Mouse (Mus musculus) hindbrain, embryonic 11.5 days (tissue): ENCODE results near the gene Gnb1. TPM values are rescaled to one million over a fixed set of nuclear protein-coding genes. Genes with fewer than 3 reads are reported as not detected.
A peak's percentile ranks its signal among the peaks of the same experiment; 100 is the strongest.
"Not testable (repeated sequence)": the region's sequence is repeated elsewhere in the genome, so short reads cannot be mapped to it uniquely, and the experiment has no call there.

Experiments
- ATAC-seq: fragments of 200-750 bp; cut with Nextera tagmentation; 2 replicates; pipeline ENCODE4 v1.8.0; 2017; ENCODE audit warnings: mild to moderate bottlenecking, moderate TSS enrichment, moderate library complexity; ENCODE audit not compliant: low FRiP score
- DNase-seq: peaks from one replicate; pipeline ENCODE4 v3.0.0-alpha.2; 2015; ENCODE audit warnings: low spot score
- H3K27ac ChIP-seq: fragments of 300-500 bp; sonication (generic); 2 replicates; pipeline ENCODE4 v1.5.1; 2014; ENCODE audit warnings: mild to moderate bottlenecking, low read depth, low read length
- H3K27me3 ChIP-seq: fragments of 300-500 bp; sonication (generic); 2 replicates; pipeline ENCODE4 v1.6.1; 2014; ENCODE audit warnings: mild to moderate bottlenecking, low read length, moderate library complexity, mixed read lengths; ENCODE audit not compliant: control insufficient read depth, insufficient read depth
- H3K36me3 ChIP-seq: fragments of 300-500 bp; sonication (generic); 2 replicates; pipeline ENCODE4 v1.6.1; 2014; ENCODE audit warnings: mild to moderate bottlenecking, low read length, moderate library complexity, mixed read lengths; ENCODE audit not compliant: control insufficient read depth, insufficient read depth
- H3K4me1 ChIP-seq: fragments of 300-500 bp; sonication (generic); replicated peaks from 2 replicates; pipeline ENCODE4 v1.6.1; 2014; ENCODE audit warnings: low read length, mixed read lengths; ENCODE audit not compliant: control insufficient read depth, insufficient read depth
- H3K4me2 ChIP-seq: fragments of 300-500 bp; sonication (generic); replicated peaks from 2 replicates; pipeline ENCODE4 v1.6.1; 2014; ENCODE audit warnings: mild to moderate bottlenecking, low read depth, low read length
- H3K4me3 ChIP-seq: fragments of 300-500 bp; sonication (generic); 2 replicates; pipeline ENCODE4 v1.5.1; 2014; ENCODE audit warnings: low read depth, low read length
- H3K9ac ChIP-seq: fragments of 300-500 bp; sonication (generic); 2 replicates; pipeline ENCODE4 v1.6.1; 2014; ENCODE audit warnings: low read depth, low read length
- H3K9me3 ChIP-seq: fragments of 300-500 bp; sonication (generic); 2 replicates; pipeline ENCODE4 v1.6.1; 2016; ENCODE audit warnings: low read length; ENCODE audit not compliant: control insufficient read depth
- WGBS: fragments of 180-500 bp; shearing (Covaris S2); extraction: QIAGEN DNeasy Blood & Tissue Kit; methylation state at CpG from one replicate; pipeline ENCODE4 v1.1.7; 2014; 5-methylcytosine and 5-hydroxymethylcytosine counted together
- polyA plus RNA-seq: library from polyadenylated mRNA; unstranded; fragments of >200 nt; fragmentation: Nextera tagmentation; extraction: Ambion mirVana; gene quantifications from 2 replicates; pipeline ENCODE4 v1.2.1, GENCODE M21; 2014

The Gnb1 gene
- polyA plus RNA-seq, 1 experiment from 2014 or later = 832 TPM

DNA sequence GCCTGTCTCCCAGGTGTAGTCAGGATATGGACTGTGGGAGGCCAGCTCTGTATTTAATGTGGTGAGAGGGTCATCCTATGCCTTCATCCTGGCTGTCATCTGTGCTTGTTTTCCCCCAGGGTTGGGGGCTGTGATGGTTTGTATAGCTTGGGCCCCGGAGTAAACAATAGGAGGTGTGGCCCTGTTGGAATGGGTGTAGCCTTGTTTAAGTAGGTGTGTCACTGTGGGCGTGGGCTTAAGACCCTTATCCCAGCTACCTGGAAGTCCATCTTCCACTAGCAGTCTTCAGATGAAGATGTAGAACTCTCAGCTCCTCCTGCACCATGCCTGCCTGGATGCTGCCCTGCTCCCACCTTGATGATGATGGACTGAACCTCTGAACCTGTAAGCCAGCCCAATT, 17.4 kb upstream of the Gnb1 start:
- not testable (repeated sequence) for H3K4me2 ChIP-seq, H3K27ac ChIP-seq, H3K4me1 ChIP-seq, H3K9ac ChIP-seq, H3K4me3 ChIP-seq, ATAC-seq, H3K27me3 ChIP-seq, H3K9me3 ChIP-seq, DNase-seq, H3K36me3 ChIP-seq
- WGBS = 51% methylated on average over 2 of the region's 2 CpGs

DNA sequence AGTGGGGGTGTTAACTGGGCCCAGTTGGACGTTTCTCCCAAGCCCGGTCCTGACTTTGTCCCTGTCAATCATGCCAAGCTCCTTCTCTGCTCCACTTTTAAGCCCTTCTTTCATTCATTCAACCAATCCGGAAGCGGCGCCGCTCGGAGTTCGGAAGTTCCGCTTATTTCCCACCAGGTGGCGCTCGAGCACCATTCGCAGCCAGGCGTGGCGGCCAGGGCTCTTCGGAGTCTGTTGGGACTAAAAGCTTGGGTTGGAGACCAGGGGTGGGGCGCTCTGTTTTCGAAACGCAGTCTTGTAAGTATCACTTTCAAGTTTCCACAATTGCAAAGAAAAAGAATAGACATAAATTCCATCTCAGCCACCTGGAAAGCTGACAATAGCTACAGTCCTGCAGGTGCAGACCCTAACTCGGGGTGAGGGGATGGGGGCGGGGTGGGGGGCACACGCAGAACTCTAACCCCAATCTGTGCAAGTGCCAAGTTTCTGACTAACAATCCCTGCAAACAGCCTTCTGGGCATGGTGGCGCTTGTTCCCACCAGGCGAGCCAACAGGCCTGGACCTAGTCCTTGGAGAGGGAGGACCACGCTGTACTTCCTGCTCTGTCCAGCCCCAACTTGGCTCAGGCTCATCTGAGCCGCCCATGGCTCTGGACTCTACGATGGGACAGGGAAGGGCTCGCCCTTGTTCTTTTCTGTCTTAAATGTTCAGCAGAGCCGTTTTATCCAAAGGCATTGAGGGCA, 9.6 kb upstream of the Gnb1 start:
- Histone ChIP-seq H3K9ac (no peak overlapping the region), H3K4me3 (no peak overlapping the region), H3K27ac (no peak overlapping the region), H3K9me3 (no peaks in the 10 kb centered on the region), H3K27me3 (no peaks in the 10 kb centered on the region), H3K36me3 (no peaks in the 10 kb centered on the region), H3K4me1 (0 out of 2 replicates have a peak, but pooled peaks cover 2% of the 10 kb centered on the region), H3K4me2 (peak overlapping the region; percentile 19; the same call in 1 of the 2 replicates)
- peak; percentile 91 for DNase-seq
- 26% methylated on average over 28 of the region's 28 CpGs for WGBS
- peak; percentile 63; the same call in 1 of the 2 replicates for ATAC-seq

DNA sequence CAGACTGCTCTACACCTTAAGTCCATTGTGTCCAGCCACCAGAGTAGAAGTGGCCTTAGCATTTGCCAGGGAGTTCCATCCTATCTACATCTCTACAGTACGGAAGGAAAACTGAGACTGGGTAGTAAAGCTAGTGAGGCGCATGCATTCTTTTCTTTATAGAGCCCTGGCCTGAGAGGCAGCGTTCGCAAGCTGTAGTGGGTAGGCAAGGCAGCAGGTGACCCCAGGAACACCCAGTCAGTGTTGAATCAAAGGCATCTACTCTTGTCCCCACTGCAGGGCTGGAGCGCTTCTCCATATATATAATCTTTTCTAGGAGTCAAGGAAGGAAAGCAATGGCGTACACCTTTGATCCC, 9.1 kb upstream of the Gnb1 start:
- Histone ChIP-seq H3K36me3 (no peaks in the 10 kb centered on the region), H3K4me3 (no peak overlapping the region), H3K9ac (no peak overlapping the region), H3K27me3 (no peaks in the 10 kb centered on the region), H3K9me3 (no peaks in the 10 kb centered on the region), H3K4me2 (no peak overlapping the region), H3K27ac (no peak overlapping the region), H3K4me1 (0 out of 2 replicates have a peak, but pooled peaks cover 2% of the 10 kb centered on the region)
- ATAC-seq (no peak), DNase-seq (no peak)
- WGBS = 94% methylated on average over 6 of the region's 6 CpGs

DNA sequence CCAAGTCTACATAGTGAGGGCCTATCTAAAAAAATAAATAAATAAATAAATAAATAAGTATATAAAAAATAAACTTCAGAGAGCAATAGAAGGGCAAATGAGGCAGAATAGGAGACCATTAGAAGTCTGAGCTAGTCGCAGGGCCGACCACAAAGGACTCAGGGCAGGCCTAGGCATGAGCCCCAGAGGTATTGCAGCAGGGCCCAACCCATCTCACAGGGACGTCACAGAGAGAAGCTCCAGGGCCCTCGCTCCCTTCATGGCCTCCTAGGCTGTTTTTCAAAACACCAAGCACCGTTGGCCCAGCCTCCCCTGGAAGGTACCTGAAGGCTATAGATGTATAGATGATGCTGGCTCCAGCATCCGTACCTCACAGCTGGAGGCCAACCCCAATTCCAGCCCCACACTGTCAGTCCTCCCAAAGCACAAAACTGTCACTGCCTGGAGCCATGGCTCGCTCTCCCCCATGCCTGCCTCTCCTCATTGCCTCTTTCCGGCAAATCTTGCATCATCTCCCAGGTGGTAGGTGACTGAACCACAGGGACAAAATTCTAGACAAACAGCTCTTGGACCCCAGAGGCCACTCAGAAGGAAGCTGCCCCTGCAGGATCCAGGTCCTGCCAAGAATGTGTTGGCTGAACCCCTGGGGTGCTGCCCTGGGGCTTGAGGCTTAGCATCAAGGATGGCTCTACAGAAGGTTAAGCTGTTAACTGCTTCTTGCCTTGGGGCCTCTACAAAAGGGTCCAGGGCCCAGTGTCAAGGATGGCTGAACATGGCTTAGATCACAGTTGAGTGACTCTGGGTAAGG, 8.2 kb upstream of the Gnb1 start:
- 65% methylated on average over 8 of the region's 8 CpGs for WGBS

DNA sequence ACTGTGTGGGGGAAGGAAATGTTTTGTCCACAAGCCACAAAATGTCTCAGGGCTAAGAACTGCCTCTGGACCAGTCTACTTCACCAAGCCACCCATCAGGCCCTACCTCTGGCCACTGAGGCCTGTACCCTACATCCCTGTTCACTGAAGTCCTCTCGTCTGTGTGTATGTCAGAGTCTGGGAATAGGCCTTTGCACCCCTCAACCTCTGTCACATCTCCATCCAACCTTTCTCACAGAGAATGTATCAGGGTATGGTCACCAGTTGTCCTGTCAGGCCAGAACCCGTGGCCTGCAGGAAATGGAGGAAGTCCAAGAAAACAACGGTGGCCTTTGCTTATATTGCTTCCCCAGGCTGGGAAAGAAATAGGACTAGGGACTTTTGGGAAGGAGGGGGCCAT, 5.6 kb upstream of the Gnb1 start:
- Histone ChIP-seq H3K4me1 (0 out of 2 replicates have a peak, but pooled peaks cover 6% of the 10 kb centered on the region), H3K27me3 (no peaks in the 10 kb centered on the region), H3K36me3 (no peaks in the 10 kb centered on the region), H3K9me3 (no peaks in the 10 kb centered on the region), H3K9ac (no peak overlapping the region), H3K27ac (no peak overlapping the region), H3K4me2 (no peak overlapping the region), H3K4me3 (no peak overlapping the region)
- 83% methylated on average over 3 of the region's 3 CpGs for WGBS
- ATAC-seq (no peak), DNase-seq (no peak)

More for the DNA sequence above, 8.2 kb upstream of the Gnb1 start:
- 0 out of 2 replicates have a peak, but pooled peaks cover 2% of the 10 kb centered on the region for H3K4me1 ChIP-seq
- H3K27ac ChIP-seq = no peak overlapping the region
- H3K9ac ChIP-seq = no peak overlapping the region
- H3K9me3 ChIP-seq = no peaks in the 10 kb centered on the region
- H3K36me3 ChIP-seq = no peaks in the 10 kb centered on the region
- DNase-seq = no peak
- no peak for ATAC-seq
- no peak overlapping the region for H3K4me2 ChIP-seq
- H3K27me3 ChIP-seq = no peaks in the 10 kb centered on the region
- no peak overlapping the region for H3K4me3 ChIP-seq

DNA sequence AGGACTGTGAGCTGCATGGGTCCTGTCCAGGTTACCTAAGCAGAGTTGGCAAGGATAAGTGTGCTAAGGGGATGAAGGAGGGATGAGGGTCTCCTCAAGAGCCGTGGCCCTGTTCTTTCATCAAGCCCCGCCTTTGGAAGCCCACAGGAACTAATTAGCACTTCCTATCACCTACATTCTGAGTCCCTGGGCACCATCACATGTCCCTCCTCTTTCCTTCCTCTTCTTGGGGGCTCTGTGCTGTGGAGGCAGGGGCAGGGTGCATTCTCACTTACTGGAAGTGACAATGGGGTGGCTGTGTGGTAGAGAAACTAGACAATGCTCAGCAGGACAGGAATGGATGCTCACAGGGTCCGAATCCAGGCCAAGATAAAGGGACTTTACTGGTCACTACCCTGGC, 3.4 kb upstream of the Gnb1 start:
- H3K4me1 ChIP-seq = 0 out of 2 replicates have a peak, but pooled peaks cover 6% of the 10 kb centered on the region
- 58% methylated on average over 3 of the region's 3 CpGs for WGBS
- H3K9me3 ChIP-seq = no peaks in the 10 kb centered on the region
- no peak overlapping the region for H3K9ac ChIP-seq
- no peak for DNase-seq
- H3K4me2 ChIP-seq = no peak overlapping the region
- H3K4me3 ChIP-seq = no peak overlapping the region
- no peaks in the 10 kb centered on the region for H3K36me3 ChIP-seq
- no peaks in the 10 kb centered on the region for H3K27me3 ChIP-seq
- no peak for ATAC-seq
- no peak overlapping the region for H3K27ac ChIP-seq

DNA sequence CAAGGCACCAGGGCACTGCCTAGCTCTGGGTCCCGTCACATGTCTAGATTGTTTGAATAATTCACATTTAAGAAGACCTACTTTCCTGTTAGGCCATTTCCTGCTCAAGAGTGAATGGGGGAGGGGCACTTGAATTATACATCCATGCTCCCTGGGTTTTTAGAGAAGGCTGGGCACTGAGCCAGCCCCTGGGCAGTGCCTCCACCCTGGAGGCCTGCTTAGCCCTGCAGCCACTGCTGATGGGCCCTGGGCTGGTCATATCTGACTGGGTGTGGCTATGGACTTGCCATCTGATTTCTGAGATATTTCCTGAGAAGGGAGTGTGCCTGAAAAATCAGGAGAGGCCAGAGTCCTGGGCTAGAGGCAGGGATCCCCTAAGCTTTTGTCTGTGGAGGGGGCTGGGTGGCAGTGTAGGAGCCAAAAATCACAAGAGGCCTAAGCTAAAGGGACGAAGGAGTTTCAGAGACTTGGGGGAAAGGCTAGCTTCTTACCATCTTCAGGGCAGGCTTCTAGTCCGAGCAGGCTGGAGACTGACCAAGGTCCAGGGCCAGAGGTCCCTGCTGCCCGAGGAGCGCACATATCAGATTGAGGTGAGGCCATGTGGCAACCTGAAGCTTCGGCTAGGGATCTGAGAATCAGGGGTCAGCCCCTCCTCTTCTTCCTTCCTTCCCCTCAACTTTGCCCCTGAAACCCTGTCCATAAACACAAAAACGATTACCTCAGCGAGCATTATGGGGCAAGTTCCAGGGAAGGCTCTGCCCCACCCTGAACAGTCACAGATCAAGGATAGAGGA, 2.7 kb upstream of the Gnb1 start:
- WGBS = 79% methylated on average over 8 of the region's 8 CpGs
- no peak overlapping the region for H3K27ac ChIP-seq
- no peaks in the 10 kb centered on the region for H3K36me3 ChIP-seq
- peaks cover 8% of the 10 kb centered on the region for H3K4me1 ChIP-seq
- H3K9ac ChIP-seq = no peak overlapping the region
- ATAC-seq (no peak), DNase-seq (peak; percentile 27)
- H3K27me3 ChIP-seq = no peaks in the 10 kb centered on the region
- H3K9me3 ChIP-seq = no peaks in the 10 kb centered on the region
- no peak overlapping the region for H3K4me2 ChIP-seq
- H3K4me3 ChIP-seq = no peak overlapping the region

DNA sequence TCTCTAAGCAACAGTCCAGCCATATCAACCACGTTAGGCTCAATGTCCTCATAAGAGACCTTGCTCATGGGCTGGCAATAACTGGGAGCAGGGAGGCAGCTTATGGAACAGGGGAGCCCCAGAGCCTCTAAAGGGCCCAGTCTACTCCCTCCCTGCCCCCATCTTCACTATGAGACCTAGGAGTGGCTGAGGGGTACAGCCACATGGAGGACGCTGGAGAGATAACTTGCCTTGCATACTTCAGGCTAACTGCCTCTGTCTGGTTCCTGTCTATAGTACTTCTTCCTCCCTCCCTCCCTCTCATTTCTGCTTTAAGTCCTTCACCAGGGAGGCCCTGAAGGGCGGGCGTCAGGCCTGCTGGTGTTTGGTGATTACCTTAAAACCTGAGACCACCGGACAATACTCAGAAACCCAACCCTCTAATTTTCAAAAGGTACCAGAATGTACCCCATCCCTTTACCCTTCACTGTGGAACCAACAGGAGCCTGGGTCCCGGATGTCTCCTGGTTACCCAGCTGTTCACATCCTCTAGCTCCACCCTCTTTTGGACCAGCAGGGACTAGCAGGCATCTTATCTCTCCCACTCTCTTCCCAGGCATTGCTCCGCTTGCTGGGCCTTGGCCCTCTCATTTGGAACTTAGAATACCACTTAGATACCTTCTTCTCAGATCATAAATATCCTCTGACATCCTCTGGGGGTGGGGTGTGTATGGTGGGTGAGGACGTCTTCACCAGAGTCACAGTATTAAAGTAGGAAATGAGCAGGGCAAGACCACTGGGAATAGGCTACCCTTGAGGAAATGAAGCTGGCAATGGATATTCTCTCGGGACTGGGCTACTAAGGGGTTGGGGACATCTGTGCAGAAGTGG, 1.8 kb upstream of the Gnb1 start:
- Histone ChIP-seq H3K27ac (no peak overlapping the region), H3K4me1 (peaks cover 8% of the 10 kb centered on the region), H3K27me3 (no peaks in the 10 kb centered on the region), H3K4me2 (no peak overlapping the region), H3K9me3 (no peaks in the 10 kb centered on the region), H3K36me3 (no peaks in the 10 kb centered on the region), H3K4me3 (no peak overlapping the region), H3K9ac (no peak overlapping the region)
- DNase-seq (no peak), ATAC-seq (no peak)
- 85% methylated on average over 9 of the region's 9 CpGs for WGBS
